20 mouse cellular contexts compared by ENCODE assay signal in the genomic region with DNA sequence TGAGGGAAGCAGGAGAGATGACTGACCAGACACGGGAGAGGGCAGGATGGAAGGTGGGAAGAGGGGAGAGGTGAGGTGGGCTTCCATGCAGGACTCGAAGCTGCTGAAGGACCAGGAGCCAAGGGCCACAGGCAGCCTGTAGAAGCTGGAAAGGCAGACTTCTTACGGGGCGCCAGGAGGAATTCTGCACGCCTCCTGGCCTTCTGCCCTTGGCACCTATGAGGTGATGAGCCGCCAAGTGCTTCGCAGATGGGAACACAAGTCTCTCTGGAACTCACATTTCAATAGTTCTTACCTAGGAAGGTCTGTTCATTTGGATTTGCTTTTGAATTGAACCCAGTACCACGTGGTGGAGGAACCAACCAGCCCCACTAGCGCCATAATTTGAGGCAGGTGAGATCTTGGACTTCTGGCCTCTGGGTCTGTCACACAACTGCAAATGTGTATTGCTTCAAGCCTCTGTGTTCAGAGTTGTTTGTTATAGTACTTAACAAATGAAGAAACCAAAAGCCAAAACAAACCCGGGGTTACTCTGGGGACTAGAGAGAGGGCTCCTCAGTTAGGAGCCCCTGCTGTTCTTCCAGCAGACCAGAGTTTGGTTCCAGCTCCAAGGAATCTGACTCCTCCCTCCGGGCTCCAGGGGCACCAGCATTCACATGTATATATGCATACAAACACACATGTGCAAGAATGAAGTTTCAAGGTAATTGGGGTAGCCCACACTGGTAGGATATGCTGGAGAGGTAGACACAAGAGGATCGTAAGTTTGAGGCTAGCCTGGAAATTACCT. TPM values are rescaled to one million over a fixed set of nuclear protein-coding genes. Genes with fewer than 3 reads are reported as not detected.
DNase-seq lines count a peak whose midpoint lies in the region; TF ChIP-seq lines count a peak whose summit lies in the region.
"Had no signal": no experiment of that assay in that cellular context is flagged by ENCODE, and none has a peak within 500 bp of the region (broad histone marks: within the 10 kb centered on the region; RNA-seq: fewer than 3 reads in every experiment).

No protein-coding gene starts in this region.

- no peaks in the 10 kb centered on the region for H3K4me1 ChIP-seq in kidney, adult 2 months (ENCODE audit: control insufficient read depth, insufficient read depth, low read length)
- H3K4me1 ChIP-seq in limb, embryonic 10.5 days, result no peaks in the 10 kb centered on the region
- H3K4me1 ChIP-seq: embryonic facial prominence, embryonic 12.5 days; heart, embryonic 12.5 days; midbrain, embryonic 13.5 days had no signal

- no peaks in the 10 kb centered on the region for H3K27me3 ChIP-seq in kidney, adult 2 months (replicated peaks; ENCODE audit: control insufficient read depth, insufficient read depth, low read length)
- no peaks in the 10 kb centered on the region for H3K27me3 ChIP-seq in limb, embryonic 10.5 days (ENCODE audit: low read depth, poor library complexity, severe bottlenecking)
- H3K27me3 ChIP-seq: CH12.LX; embryonic facial prominence, embryonic 12.5 days; heart, embryonic 12.5 days; midbrain, embryonic 13.5 days had no signal

- H3K9me3 ChIP-seq in limb, embryonic 10.5 days (replicated peaks), result no peaks in the 10 kb centered on the region

- H3K27ac ChIP-seq in kidney, adult 2 months (ENCODE audit: insufficient read depth, low read depth, low read length), result no peak overlapping the region
- no peak overlapping the region for H3K27ac ChIP-seq in layer of hippocampus, adult 2 months
- no peak overlapping the region for H3K27ac ChIP-seq in limb, embryonic 10.5 days
- H3K27ac ChIP-seq: embryonic facial prominence, embryonic 12.5 days; hindbrain, postnatal 0 days; macrophage; midbrain, embryonic 13.5 days had no signal

- intact Hi-C loops in gastrocnemius, postnatal 36 days (cut with DNase I), result no loop called here

- TF ChIP-seq POLR2A in kidney, adult 2 months (IDR thresholded peaks at IDR 0.05; ENCODE audit: low read depth, low read length), result no peak

- WGBS in kidney, adult 2 months, result 76% methylated on average over 12 of the region's 12 CpGs
- 85% methylated on average over 12 of the region's 12 CpGs for WGBS in limb, embryonic 10.5 days

- DNase-seq in adrenal gland, postnatal 10 days, result peak; percentile 69
- DNase-seq in adrenal gland, adult 18-20 months (ENCODE audit: low spot score in 2 of 2), result no peak
- peak; percentile 19 for DNase-seq in kidney, adult 2 months
- no peak for DNase-seq in kidney, adult 9 months
- DNase-seq in cerebellum, postnatal 14 days, result peak; percentile 84 to 92
- peak; percentile 42 to 72 for DNase-seq in gastrocnemius, postnatal 36 days
- DNase-seq in layer of hippocampus, adult 2 months (ENCODE audit: low spot score in 2 of 2), result no peak
- no peak for DNase-seq in limb, embryonic 10.5 days (ENCODE audit: low spot score)
- DNase-seq: kidney, adult 8-10 months; left cerebral cortex, postnatal 4 days; lung, embryonic 14.5 days; retina, postnatal 1 day; thymus, adult 18-20 months had no signal

- TF ChIP-seq CTCF in kidney, adult 2 months (conservative IDR thresholded peaks at IDR 0.05; ENCODE audit: insufficient read depth, insufficient read length, low read depth, low read length), result no peak
- TF ChIP-seq CTCF in layer of hippocampus, adult 2 months (conservative IDR thresholded peaks at IDR 0.05), result no peak

- no peaks in the 10 kb centered on the region for H3K36me3 ChIP-seq in kidney, adult 2 months (ENCODE audit: control insufficient read depth, insufficient read depth, low read length)
- no peaks in the 10 kb centered on the region for H3K36me3 ChIP-seq in limb, embryonic 10.5 days
- H3K36me3 ChIP-seq: embryonic facial prominence, embryonic 12.5 days; heart, embryonic 12.5 days had no signal

- no peak overlapping the region for H3K4me3 ChIP-seq in kidney, adult 2 months (ENCODE audit: insufficient read depth, low read depth, low read length)
- H3K4me3 ChIP-seq in layer of hippocampus, adult 2 months, result no peak overlapping the region
- no peak overlapping the region for H3K4me3 ChIP-seq in limb, embryonic 10.5 days
- H3K4me3 ChIP-seq: embryonic facial prominence, embryonic 12.5 days; heart, embryonic 12.5 days; midbrain, embryonic 13.5 days; myocyte had no signal

RNA-seq across cellular contexts. Expression of a gene that starts 12.9 kb away (rescaled TPM):
- total RNA-seq in adrenal gland, postnatal 10 days (2021), result 10 to 100 TPM; 15.7 to 19.7 TPM
- total RNA-seq in adrenal gland, adult 18-20 months (2021), result 10 to 100 TPM; 13.6 to 15.0 TPM
- 18.6 and 20.0 TPM in 2 replicates for polyA plus RNA-seq in kidney, adult 2 months (2012; rRNA removed)
- total RNA-seq in gastrocnemius, postnatal 36 days (2021), result 1 to 10 TPM; 6.7 to 8.0 TPM
- total RNA-seq in layer of hippocampus, adult 2 months (2021), result 10 to 100 TPM; 17.0 to 17.6 TPM
- 40.4 and 44.3 TPM in 2 replicates for polyA plus RNA-seq in limb, embryonic 10.5 days (2016; fragmentation: Nextera tagmentation; extraction: Ambion mirVana)

Comparison
In these comparisons a context has a peak if more than half of its experiments do, and no peak if none do; other contexts are left out.
1. DNase-seq: peak in adrenal gland, postnatal 10 days (single experiment), kidney, adult 2 months (single experiment), cerebellum, postnatal 14 days (2 of 2) and gastrocnemius, postnatal 36 days (2 of 2); none in adrenal gland, adult 18-20 months (0 of 2), kidney, adult 9 months (single experiment), layer of hippocampus, adult 2 months (0 of 2) and limb, embryonic 10.5 days (single experiment).